Mouse (Mus musculus) cortical plate, adult 2 months (tissue): ENCODE data around the gene St13. TPM values are rescaled to one million over a fixed set of nuclear protein-coding genes. Genes with fewer than 3 reads are reported as not detected.

Experiments used
- H3K27ac ChIP-seq: fragments of 200-500 bp; 2 replicates; pipeline ENCODE4 v1.5.1; 2012; ENCODE audit warnings: low read length, control low read depth, inconsistent platforms; ENCODE audit not compliant: insufficient read depth
- H3K4me1 ChIP-seq: fragments of 200-500 bp; 2 replicates; pipeline ENCODE4 v1.6.1; 2011; ENCODE audit warnings: low read length; ENCODE audit not compliant: control insufficient read depth, insufficient read depth
- H3K4me3 ChIP-seq: fragments of 200-500 bp; 2 replicates; pipeline ENCODE4 v1.5.1; 2011; ENCODE audit warnings: mild to moderate bottlenecking, low read length, control low read depth; ENCODE audit not compliant: insufficient read depth
- CTCF ChIP-seq: fragments of 200-500 bp; IDR thresholded peaks from 2 replicates; pipeline ENCODE4 v1.5.1; 2011; ENCODE audit warnings: mild to moderate bottlenecking, control low read depth, low read length; ENCODE audit not compliant: insufficient read depth; ENCODE audit errors: extremely low read depth
- POLR2A ChIP-seq: fragments of 200-500 bp; IDR thresholded peaks from 2 replicates; pipeline ENCODE4 v1.6.1; 2011; ENCODE audit warnings: mild to moderate bottlenecking, low read length, control low read depth; ENCODE audit not compliant: insufficient read depth; ENCODE audit errors: extremely low read depth
- polyA plus RNA-seq: library from polyadenylated mRNA; depleted of rRNA; stranded (reverse); fragments of >200 nt; gene quantifications from 2 replicates; pipeline ENCODE4 v1.2.3, GENCODE M21; 2012

St13 gene
- polyA plus RNA-seq, 1 experiment = 72.9 TPM

DNA sequence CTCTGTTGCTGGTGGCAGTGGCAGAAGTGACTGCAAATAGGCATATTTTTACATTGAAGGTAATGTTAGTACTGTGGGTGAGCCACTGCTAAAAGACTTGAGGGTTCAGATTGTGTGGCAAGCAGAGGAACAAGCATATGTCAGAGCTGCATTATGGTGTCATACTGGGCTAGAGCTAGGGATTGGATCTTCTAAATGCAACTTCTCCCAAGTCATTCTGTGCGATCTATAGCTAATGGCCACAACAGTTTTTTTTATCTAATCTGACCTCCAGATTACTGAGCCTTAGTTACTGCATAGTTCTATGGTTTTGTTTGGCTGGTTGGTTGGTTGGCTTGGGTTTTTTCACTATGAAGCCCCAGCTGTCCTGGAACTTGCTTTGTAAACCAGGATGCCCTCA lies 8.3 kb upstream of the St13 start, which contains the start of gene Dnajb7:
Gene Dnajb7 (minus strand): TSS at position 101 of the 400 bp plus-strand sequence.
- TF ChIP-seq POLR2A = no peak
- TF ChIP-seq CTCF = no peak
- Histone ChIP-seq H3K27ac (no peak within 1 kb of the TSS), H3K4me3 (no peak within 1 kb of the TSS), H3K4me1 (no peaks in the 10 kb centered on the region)

- Histone ChIP-seq H3K4me1 (no peaks in the 10 kb centered on the region), H3K4me3 (no peak overlapping the region), H3K27ac (no peak overlapping the region)
- TF ChIP-seq CTCF = no peak
- no peak for TF ChIP-seq POLR2A
These were observed 5.1 kb upstream of the St13 start for GRCm38 (mm10) chr15:81405008-81405407.

- Histone ChIP-seq H3K4me3 (peak overlapping the region; percentile 80), H3K4me1 (peaks cover 3% of the 10 kb centered on the region; the same call in 1 of the 2 replicates), H3K27ac (peak overlapping the region; percentile 51)
- TF ChIP-seq POLR2A = no peak
- no peak for TF ChIP-seq CTCF
These were observed 610 bp downstream of the St13 start for GRCm38 (mm10) chr15:81399297-81399637.

- no peak overlapping the region for H3K27ac ChIP-seq
- TF ChIP-seq CTCF (no peak), POLR2A (no peak)
- H3K4me3 ChIP-seq = peak overlapping the region; percentile 80; the same call in 1 of the 2 replicates
- peaks cover 3% of the 10 kb centered on the region; the same call in 1 of the 2 replicates for H3K4me1 ChIP-seq
These were observed 1.7 kb downstream of the St13 start for GRCm38 (mm10) chr15:81398189-81398588.

- TF ChIP-seq CTCF (no peak), POLR2A (no peak)
These were observed 5.5 kb downstream of the St13 start for GRCm38 (mm10) chr15:81394211-81394915.

DNA sequence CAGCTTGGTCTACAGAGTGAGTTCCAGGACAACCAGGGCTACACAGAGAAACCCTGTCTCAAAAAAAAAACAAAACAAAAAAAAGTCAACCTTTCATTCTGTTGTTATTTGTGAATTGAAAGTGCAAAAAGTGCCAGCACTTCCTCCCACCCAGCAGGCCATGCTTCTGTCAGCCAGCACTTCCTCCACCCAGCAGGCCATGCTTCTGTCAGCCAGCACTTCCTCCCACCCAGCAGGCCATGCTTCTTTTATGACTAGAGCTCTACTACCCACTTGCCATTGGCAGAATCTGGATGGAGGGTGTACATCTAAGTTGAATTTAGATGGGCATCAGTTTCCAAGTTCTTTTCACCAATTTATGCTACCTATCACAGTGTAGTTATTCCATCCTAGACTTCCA lies 6.9 kb downstream of the St13 start:
- Histone ChIP-seq H3K27ac (no peak overlapping the region), H3K4me3 (no peak overlapping the region), H3K4me1 (peaks cover 1% of the 10 kb centered on the region; the same call in 1 of the 2 replicates)
- TF ChIP-seq CTCF (no peak), POLR2A (no peak)

More at GRCm38 (mm10) chr15:81394211-81394915, 5.5 kb downstream of the St13 start:
- peaks cover 3% of the 10 kb centered on the region; the same call in 1 of the 2 replicates for H3K4me1 ChIP-seq
- H3K4me3 ChIP-seq = no peak overlapping the region
- H3K27ac ChIP-seq = no peak overlapping the region

DNA sequence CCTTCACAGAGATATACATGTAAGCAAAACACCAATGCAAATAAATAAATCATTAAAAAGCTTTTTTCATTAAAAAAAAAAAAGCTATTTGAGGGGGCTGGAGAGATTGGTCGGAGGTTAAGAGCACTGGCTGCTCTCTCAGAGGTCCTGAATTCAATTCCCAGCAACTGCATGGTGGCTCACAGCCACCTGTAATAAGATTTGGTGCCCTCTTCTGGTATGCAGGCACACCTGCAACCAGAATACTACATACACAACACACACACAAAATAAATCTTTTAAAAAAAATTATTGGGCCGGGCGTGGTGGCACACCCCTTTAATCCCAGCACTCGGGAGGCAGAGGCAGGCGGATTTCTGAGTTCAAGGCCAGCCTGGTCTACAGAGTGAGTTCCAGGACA lies 13.6 kb downstream of the St13 start:
- TF ChIP-seq CTCF (0 out of 2 replicates have a peak, but pooled peaks have one; percentile 3), POLR2A (no peak)
- no peaks in the 10 kb centered on the region for H3K4me1 ChIP-seq
- no peak overlapping the region for H3K4me3 ChIP-seq
- H3K27ac ChIP-seq = no peak overlapping the region

GRCm38 (mm10) chr15:81378845-81379244 lies 21.0 kb downstream of the St13 start:
- no peak for TF ChIP-seq CTCF
- no peak for TF ChIP-seq POLR2A
- Histone ChIP-seq H3K4me1 (no peaks in the 10 kb centered on the region), H3K27ac (no peak overlapping the region), H3K4me3 (no peak overlapping the region)

GRCm38 (mm10) chr15:81374621-81375020 lies 25.3 kb downstream of the St13 start:
- no peak overlapping the region for H3K4me3 ChIP-seq
- no peaks in the 10 kb centered on the region for H3K4me1 ChIP-seq
- TF ChIP-seq POLR2A (no peak), CTCF (no peak)
- no peak overlapping the region for H3K27ac ChIP-seq

DNA sequence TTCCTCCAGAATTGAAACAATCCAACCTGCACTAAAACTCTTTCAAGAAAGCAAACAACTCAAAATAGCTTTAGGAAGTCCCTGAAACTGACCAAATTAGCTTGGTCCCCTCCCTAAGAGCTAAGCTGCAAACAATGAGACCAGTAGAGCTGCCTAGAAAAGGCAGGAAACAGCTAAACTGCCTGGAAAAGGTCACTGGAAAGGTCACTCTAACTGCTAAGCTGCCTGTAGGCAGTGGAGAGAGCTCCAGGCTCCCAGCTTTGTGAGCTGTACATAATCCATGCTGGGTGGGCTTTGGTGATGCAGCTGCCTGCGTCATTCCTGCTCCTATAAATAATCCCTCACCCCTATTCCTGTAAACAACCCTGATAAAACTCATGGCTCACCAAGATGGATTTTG lies 29.5 kb downstream of the St13 start:
- Histone ChIP-seq H3K27ac (no peak overlapping the region), H3K4me3 (no peak overlapping the region), H3K4me1 (no peaks in the 10 kb centered on the region)
- TF ChIP-seq POLR2A = no peak

GRCm38 (mm10) chr15:81368601-81369000 lies 31.3 kb downstream of the St13 start:
- H3K4me3 ChIP-seq = no peak overlapping the region
- H3K27ac ChIP-seq = no peak overlapping the region
- no peaks in the 10 kb centered on the region for H3K4me1 ChIP-seq
- TF ChIP-seq CTCF = no peak
- no peak for TF ChIP-seq POLR2A
